Mouse (Mus musculus) cerebellum, postnatal 10 days (tissue): ENCODE data around the gene Gm49359.
A peak's percentile ranks its signal among the peaks of the same experiment; 100 is the strongest.
"Not testable (repeated sequence)": the region's sequence is repeated elsewhere in the genome, so short reads cannot be mapped to it uniquely, and the experiment has no call there.

Experiments
- DNase-seq, 2 experiments: peaks; one replicate each; pipeline ENCODE4 v3.0.0; 2021; ENCODE audit warnings: mixed read lengths in 2 of 2

Gm49359 gene

GRCm38 (mm10) chr13:62466424-62467334 is at the start of gene Gm49359:
Gene Gm49359 (minus strand): TSS chr13:62466832.
- DNase-seq = peak; percentile 91 to 93

- DNase-seq = not testable (repeated sequence)
These were observed 44.2 kb upstream of the Gm49359 start for GRCm38 (mm10) chr13:62510641-62511420.

- not testable (repeated sequence) for DNase-seq
These were observed 6.0 kb upstream of the Gm49359 start for GRCm38 (mm10) chr13:62472661-62473060.

GRCm38 (mm10) chr13:62469947-62470346 is 3.3 kb upstream of the Gm49359 start:
- peak; percentile 31 to 57 for DNase-seq
